Mouse (Mus musculus) myocyte (in vitro differentiated cells): ENCODE measurements around the gene Ctsh.

Experiments
- E2F4 ChIP-seq: IDR thresholded peaks from one replicate; pipeline ENCODE4 v1.6.1; 2011; ENCODE audit warnings: mild to moderate bottlenecking, control low read depth, moderate library complexity; ENCODE audit not compliant: insufficient read depth
- MYOD1 ChIP-seq, 3 experiments: IDR thresholded peaks; one replicate each; pipeline ENCODE4 v1.6.1; 2011; ENCODE audit warnings: control low read depth in 2 of 3, low read depth in 2 of 3, mild to moderate bottlenecking in 2 of 3, moderate library complexity in 1 of 3; ENCODE audit not compliant: insufficient read length in 2 of 3, control insufficient read depth in 1 of 3
- POLR2A ChIP-seq: IDR thresholded peaks from one replicate; pipeline ENCODE4 v1.6.1; 2011; ENCODE audit warnings: low read depth, mild to moderate bottlenecking, control low read depth, moderate library complexity; ENCODE audit not compliant: insufficient read length
- POLR2AphosphoS2 ChIP-seq: IDR thresholded peaks from one replicate; pipeline ENCODE4 v1.6.1; 2011; ENCODE audit warnings: low read depth, control low read depth; ENCODE audit not compliant: insufficient read length
- TCF12 ChIP-seq: IDR thresholded peaks from one replicate; pipeline ENCODE4 v1.6.1; 2011; ENCODE audit warnings: mild to moderate bottlenecking, control low read depth; ENCODE audit not compliant: poor library complexity, insufficient read depth, severe bottlenecking
- USF1 ChIP-seq: IDR thresholded peaks from one replicate; pipeline ENCODE4 v1.6.1; 2011; ENCODE audit warnings: low read depth, mild to moderate bottlenecking, control low read depth, moderate library complexity

DNA sequence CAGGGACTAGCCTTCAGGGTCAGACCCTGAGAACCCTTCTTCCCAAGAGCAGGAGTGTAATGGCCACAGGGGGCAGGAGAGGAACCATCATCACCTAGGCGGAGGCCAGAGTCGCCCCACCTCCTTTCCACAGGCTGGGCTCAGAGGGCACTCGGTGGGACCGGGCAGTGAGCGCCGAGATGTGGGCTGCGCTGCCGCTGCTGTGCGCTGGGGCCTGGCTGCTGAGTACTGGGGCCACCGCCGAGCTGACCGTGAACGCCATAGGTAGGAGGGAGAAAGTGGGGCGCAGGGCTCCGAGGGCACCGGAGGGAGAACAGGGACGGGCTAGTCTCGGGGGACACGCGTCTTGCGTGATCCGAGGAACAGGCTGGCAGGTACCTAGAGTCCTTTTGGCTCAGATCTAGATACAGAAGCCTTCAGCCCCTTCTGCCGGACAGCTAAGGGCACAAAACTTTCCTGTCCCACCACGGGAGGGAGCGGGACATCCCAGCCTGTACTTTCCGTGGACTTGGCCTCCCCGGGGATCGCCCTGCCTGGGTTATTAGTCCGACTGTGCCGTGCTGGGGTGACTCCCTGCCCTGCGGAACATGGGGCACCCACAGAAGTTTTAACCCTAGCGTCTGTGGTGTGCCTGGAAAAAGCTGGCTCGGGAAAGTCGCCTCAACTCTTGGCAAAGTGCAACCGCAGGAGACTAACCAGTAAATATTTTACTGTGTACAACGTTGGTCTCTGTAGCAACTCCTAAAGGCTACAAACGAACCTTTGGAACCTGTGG lies 606 bp downstream of the Ctsh start:
- TF ChIP-seq MYOD1 (IDR thresholded peaks at IDR 0.05; ENCODE audit: control insufficient read depth in 1 of 3, insufficient read length in 2 of 3, low read depth in 2 of 3) (no peak), POLR2A (no peak), E2F4 (no peak), TCF12 (no peak), USF1 (no peak), POLR2AphosphoS2 (no peak)
